Mouse (Mus musculus): ENCODE measurements around the gene Olfr935. TPM values are rescaled to one million over a fixed set of nuclear protein-coding genes. Genes with fewer than 3 reads are reported as not detected.

The Olfr935 gene
- total RNA-seq (2022), result not detected

GRCm38 (mm10) chr9:38999583-38999982, at the start of gene Olfr935:
Olfr935 (minus strand) TSS chr9:38999683.
- no peak for DNase-seq

GRCm38 (mm10) chr9:39023277-39023676, 23.8 kb upstream of the Olfr935 start, which contains the start of gene Olfr146:
Olfr146 (minus strand) TSS chr9:39023377.
- no peak for DNase-seq

DNA sequence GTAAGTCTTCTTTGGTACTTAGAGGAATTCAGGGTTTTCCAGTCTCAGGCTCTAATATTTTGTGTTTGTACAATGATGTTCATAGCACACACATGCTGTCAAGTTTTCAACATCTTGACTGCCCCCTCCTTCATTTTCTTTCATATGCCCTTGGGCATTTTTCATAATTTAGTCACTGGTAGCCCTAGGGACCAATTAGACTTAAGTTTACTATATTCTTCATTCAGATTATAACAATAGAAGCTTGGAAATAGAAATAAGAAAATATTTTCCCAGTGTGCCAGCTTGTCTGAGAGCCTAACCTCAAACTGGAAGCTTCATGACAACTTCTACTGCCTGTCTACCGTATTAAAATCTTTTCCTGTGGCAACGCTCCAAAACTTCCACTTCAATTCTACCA, 11.3 kb downstream of the Olfr935 start, which contains the start of gene Olfr934:
Gene Olfr934, minus strand, starts transcription at position 101 of the 400 bp plus-strand sequence.
- no peak for DNase-seq

GRCm38 (mm10) chr9:38972013-38972412, 27.5 kb downstream of the Olfr935 start, which contains the start of gene Olfr933:
Olfr933 (plus strand) TSS chr9:38972313.
- DNase-seq, result no peak

DNA sequence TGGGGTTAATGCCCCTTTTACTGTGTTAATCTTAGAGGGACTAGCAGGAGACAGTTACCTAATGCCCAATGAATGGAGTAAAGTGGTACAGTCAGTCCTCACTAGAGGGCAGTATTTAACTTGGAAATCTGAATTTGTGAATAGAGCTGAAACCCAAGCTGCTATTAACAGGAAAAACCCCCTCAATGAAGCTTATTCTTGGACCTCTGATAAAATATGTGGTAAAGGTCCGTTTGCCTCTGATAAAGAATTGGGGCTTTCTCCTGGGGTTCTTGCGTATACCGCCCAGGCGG, 45.4 kb downstream of the Olfr935 start:
- DNase-seq, result no peak

- peak; percentile 53 for DNase-seq
These were observed 45.9 kb downstream of the Olfr935 start for GRCm38 (mm10) chr9:38953401-38954123.

Small RNA genes within 50 kb of the gene (microRNA-seq; reads per million reads assigned to microRNA genes)
- 0 reads per million in 2 experiments for gene Gm25529

Other genes with a start within 250 kb of the Olfr935 start
- under 1 TPM; 0.23 to 0.83 (median 0.51) TPM for gene Olfr920, start 247.4 kb downstream of the Olfr935 start, total RNA-seq (2022)
- under 1 TPM in 1 of 4 experiments, not detected in 3; 0.05 TPM for gene Olfr921, start 226.6 kb downstream of the Olfr935 start, total RNA-seq (2022)
- not detected for gene Olfr922, start 185.1 kb downstream of the Olfr935 start, total RNA-seq (2022)
- gene Olfr923, start 173.1 kb downstream of the Olfr935 start, total RNA-seq (2022), result not detected
- not detected for gene Olfr924, start 155.2 kb downstream of the Olfr935 start, total RNA-seq (2022)
- gene Olfr26, start 144.6 kb downstream of the Olfr935 start, total RNA-seq (2022), result not detected
- gene Olfr926, start 122.6 kb downstream of the Olfr935 start, total RNA-seq (2022), result not detected
- not detected for gene Olfr930, start 69.9 kb downstream of the Olfr935 start, total RNA-seq (2022)
- gene Olfr933, start 27.4 kb downstream of the Olfr935 start, total RNA-seq (2022), result not detected
- not detected for gene Olfr934, start 11.4 kb downstream of the Olfr935 start, total RNA-seq (2022)
- gene Olfr146, start 23.7 kb upstream of the Olfr935 start, total RNA-seq (2022), result not detected
- gene Olfr937, start 65.3 kb upstream of the Olfr935 start, total RNA-seq (2022), result not detected
- not detected for gene Olfr938, start 79.2 kb upstream of the Olfr935 start, total RNA-seq (2022)
- gene Olfr27, start 128.4 kb upstream of the Olfr935 start, total RNA-seq (2022), result not detected
- gene Olfr943, start 166.6 kb upstream of the Olfr935 start, total RNA-seq (2022), result not detected
- gene Olfr944, start 202.2 kb upstream of the Olfr935 start, total RNA-seq (2022), result not detected